Mouse (Mus musculus) kidney, adult 2 months (tissue): ENCODE data around the gene Ctxn2. TPM values are rescaled to one million over a fixed set of nuclear protein-coding genes. Genes with fewer than 3 reads are reported as not detected.

Experiments used
- DNase-seq: peaks from one replicate; pipeline ENCODE4 v3.0.0; 2021
- H3K27ac ChIP-seq: fragments of 200-500 bp; 2 replicates; pipeline ENCODE4 v1.5.1; 2012; ENCODE audit warnings: low read depth, low read length, control low read depth, inconsistent platforms; ENCODE audit not compliant: insufficient read depth
- H3K27me3 ChIP-seq: fragments of 200-500 bp; replicated peaks from 2 replicates; pipeline ENCODE4 v1.6.1; 2012; ENCODE audit warnings: mild to moderate bottlenecking, moderate library complexity, low read length, inconsistent platforms; ENCODE audit not compliant: control insufficient read depth, insufficient read depth
- H3K36me3 ChIP-seq: fragments of 200-500 bp; 2 replicates; pipeline ENCODE4 v1.6.1; 2012; ENCODE audit warnings: mild to moderate bottlenecking, moderate library complexity, low read length, inconsistent platforms; ENCODE audit not compliant: control insufficient read depth, insufficient read depth
- H3K4me1 ChIP-seq: fragments of 200-500 bp; 2 replicates; pipeline ENCODE4 v1.6.1; 2011; ENCODE audit warnings: low read length; ENCODE audit not compliant: control insufficient read depth, insufficient read depth
- H3K4me3 ChIP-seq: fragments of 200-500 bp; 2 replicates; pipeline ENCODE4 v1.5.1; 2011; ENCODE audit warnings: mild to moderate bottlenecking, low read depth, low read length, control low read depth; ENCODE audit not compliant: insufficient read depth
- CTCF ChIP-seq: fragments of 200-500 bp; conservative IDR thresholded peaks from 2 replicates; pipeline ENCODE4 v1.5.1; 2011; ENCODE audit warnings: low read depth, mild to moderate bottlenecking, control low read depth, low read length, moderate library complexity, mixed read lengths; ENCODE audit not compliant: insufficient read depth, insufficient read length
- POLR2A ChIP-seq: fragments of 200-500 bp; IDR thresholded peaks from one replicate; pipeline ENCODE4 v1.6.1; 2011; ENCODE audit warnings: low read depth, low read length, control low read depth
- WGBS: fragments of 180-500 bp; shearing (Covaris S2); methylation state at CpG from one replicate; pipeline ENCODE4 v1.1.7; 2018; 5-methylcytosine and 5-hydroxymethylcytosine counted together
- polyA plus RNA-seq: library from polyadenylated mRNA; depleted of rRNA; stranded (reverse); fragments of >200 nt; gene quantifications from 2 replicates; pipeline ENCODE4 v1.2.3, GENCODE M21; 2012; rRNA removed

Ctxn2 gene
- polyA plus RNA-seq, 1 experiment: 0.13 TPM

DNA sequence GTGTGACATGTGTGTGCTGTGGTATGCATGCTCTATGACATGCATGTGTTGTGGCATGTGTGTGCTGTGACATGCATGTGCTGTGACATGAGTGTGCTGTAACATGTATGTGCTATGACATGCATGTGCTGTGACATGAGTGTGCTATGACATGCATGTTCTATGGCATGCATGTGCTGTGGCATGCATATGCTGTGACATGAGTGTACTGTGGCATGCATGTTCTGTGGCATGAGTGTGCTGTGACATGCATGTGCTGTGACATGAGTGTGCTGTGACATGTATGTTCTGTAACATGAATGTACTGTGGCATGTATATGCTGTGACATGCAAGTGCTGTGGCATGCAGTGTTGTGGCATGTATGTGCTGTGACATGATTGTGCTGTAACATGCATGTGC is 56.4 kb downstream of the Ctxn2 start:
- no peak for TF ChIP-seq CTCF
- TF ChIP-seq POLR2A: no peak
- DNase-seq: no peak
- H3K27ac ChIP-seq: no peak overlapping the region
- H3K4me1 ChIP-seq: no peaks in the 10 kb centered on the region
- H3K4me3 ChIP-seq: no peak overlapping the region
- no peaks in the 10 kb centered on the region; the same call in 1 of the 2 replicates for H3K36me3 ChIP-seq
- H3K27me3 ChIP-seq: no peaks in the 10 kb centered on the region

DNA sequence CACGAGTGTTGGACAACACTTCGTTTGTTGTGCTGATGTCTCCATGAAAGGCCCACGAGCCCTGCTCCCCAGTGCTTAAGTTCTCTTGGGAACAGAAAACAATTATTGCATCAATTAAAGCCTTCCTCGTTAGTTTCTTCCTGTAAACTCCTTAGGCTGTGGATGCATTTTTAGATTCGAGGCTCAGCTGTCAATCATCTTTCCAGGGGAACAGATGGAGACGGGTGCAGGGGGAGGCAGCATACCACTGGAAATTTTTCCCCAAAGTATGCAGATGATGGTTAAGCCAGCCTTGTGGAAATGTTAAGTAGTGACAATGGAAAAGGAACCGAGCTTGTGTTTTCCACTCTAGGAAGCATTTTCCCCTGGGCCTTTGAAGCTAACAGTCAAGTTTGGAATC is 60.3 kb downstream of the Ctxn2 start:
- 57% methylated on average over 7 of the region's 7 CpGs for WGBS
- H3K4me3 ChIP-seq: no peak overlapping the region
- no peaks in the 10 kb centered on the region for H3K27me3 ChIP-seq
- H3K27ac ChIP-seq: no peak overlapping the region
- no peaks in the 10 kb centered on the region; the same call in 1 of the 2 replicates for H3K36me3 ChIP-seq
- no peaks in the 10 kb centered on the region for H3K4me1 ChIP-seq
- no peak for TF ChIP-seq POLR2A
- no peak for TF ChIP-seq CTCF
- no peak for DNase-seq

Other genes starting within 250 kb of the Ctxn2 start
- 0.29 and 0.33 TPM in 2 replicates for gene Slc24a5, start 68.6 kb upstream of the Ctxn2 start, polyA plus RNA-seq
- 3.4 and 3.9 TPM in 2 replicates for gene Myef2, start 13.0 kb upstream of the Ctxn2 start, polyA plus RNA-seq
- gene Slc12a1, start 15.8 kb downstream of the Ctxn2 start, polyA plus RNA-seq: 182 and 217 TPM in 2 replicates
- gene Dut, start 110.5 kb downstream of the Ctxn2 start, polyA plus RNA-seq: 15.8 and 21.4 TPM in 2 replicates